Mouse (Mus musculus): ENCODE results near the gene Rpl28.

Rpl28 gene

GRCm38 (mm10) chr7:4835631-4836327 is 43.1 kb downstream of the Rpl28 start:
- no peak for DNase-seq (ENCODE audit: low read depth, low spot score)

- peak; percentile 69 for DNase-seq (ENCODE audit: low read depth, low spot score)
Measured at GRCm38 (mm10) chr7:4836351-4836792, 43.7 kb downstream of the Rpl28 start.

- no peak for DNase-seq (ENCODE audit: low read depth, low spot score)
Measured at GRCm38 (mm10) chr7:4837639-4838038, 45.0 kb downstream of the Rpl28 start.

GRCm38 (mm10) chr7:4842077-4842476 is 49.4 kb downstream of the Rpl28 start:
- peak; percentile 50 for DNase-seq (ENCODE audit: low read depth, low spot score)

- peak; percentile 78 for DNase-seq (ENCODE audit: low read depth, low spot score)
Measured at GRCm38 (mm10) chr7:4842634-4843131, 50.0 kb downstream of the Rpl28 start.

- no peak for DNase-seq (ENCODE audit: low read depth, low spot score)
Measured at GRCm38 (mm10) chr7:4843604-4844244, 51.0 kb downstream of the Rpl28 start.

- no peak for DNase-seq (ENCODE audit: low read depth, low spot score)
Measured at GRCm38 (mm10) chr7:4844245-4844916, 51.7 kb downstream of the Rpl28 start, which contains the start of gene Shisa7. Shisa7 (minus strand) TSS chr7:4844696.
